Mouse (Mus musculus) liver, adult 2 months (tissue): ENCODE results near the gene Pkd1. TPM values are rescaled to one million over a fixed set of nuclear protein-coding genes. Genes with fewer than 3 reads are reported as not detected.

Experiments used
- DNase-seq: peaks from one replicate; pipeline ENCODE4 v3.0.0-alpha.2; 2011; ENCODE audit warnings: low read depth, low spot score; ENCODE audit errors: extremely low read depth
- H3K27ac ChIP-seq: fragments of 200-500 bp; replicated peaks from 2 replicates; pipeline ENCODE4 v1.5.1; 2012; ENCODE audit warnings: low read depth, mild to moderate bottlenecking, control low read depth, inconsistent platforms, low read length; ENCODE audit not compliant: insufficient read depth
- H3K27me3 ChIP-seq: fragments of 200-500 bp; 2 replicates; pipeline ENCODE4 v1.6.1; 2012; ENCODE audit warnings: mild to moderate bottlenecking, moderate library complexity, low read length, inconsistent platforms; ENCODE audit not compliant: control insufficient read depth, insufficient read depth
- H3K36me3 ChIP-seq: fragments of 200-500 bp; 2 replicates; pipeline ENCODE4 v1.6.1; 2012; ENCODE audit warnings: low read length, inconsistent platforms; ENCODE audit not compliant: control insufficient read depth, insufficient read depth
- H3K4me1 ChIP-seq: fragments of 200-500 bp; 2 replicates; pipeline ENCODE4 v1.6.1; 2011; ENCODE audit warnings: low read length; ENCODE audit not compliant: control insufficient read depth, insufficient read depth
- H3K4me3 ChIP-seq: fragments of 200-500 bp; 2 replicates; pipeline ENCODE4 v1.5.1; 2011; ENCODE audit warnings: low read depth, mild to moderate bottlenecking, control low read depth, low read length, moderate library complexity; ENCODE audit not compliant: insufficient read depth
- H3K79me2 ChIP-seq: fragments of 200-500 bp; 2 replicates; pipeline ENCODE4 v1.6.1; 2012; ENCODE audit warnings: inconsistent platforms, mild to moderate bottlenecking, low read length, moderate library complexity; ENCODE audit not compliant: control insufficient read depth, insufficient read depth
- H3K9ac ChIP-seq: fragments of 200-500 bp; 2 replicates; pipeline ENCODE4 v1.6.1; 2012; ENCODE audit warnings: low read depth, mild to moderate bottlenecking, control low read depth, inconsistent platforms, low read length
- CTCF ChIP-seq: fragments of 200-500 bp; IDR thresholded peaks from 2 replicates; pipeline ENCODE4 v1.5.1; 2011; ENCODE audit warnings: low read depth, low read length, control low read depth
- POLR2A ChIP-seq: fragments of 200-500 bp; IDR thresholded peaks from 2 replicates; pipeline ENCODE4 v1.6.1; 2011; ENCODE audit warnings: low read length, control low read depth; ENCODE audit not compliant: insufficient read depth; ENCODE audit errors: extremely low read depth
- WGBS: fragments of 180-500 bp; shearing (Covaris S2); methylation state at CpG from one replicate; pipeline ENCODE4 v1.1.7; 2018; 5-methylcytosine and 5-hydroxymethylcytosine counted together
- polyA plus RNA-seq: library from polyadenylated mRNA; depleted of rRNA; stranded (reverse); fragments of >200 nt; gene quantifications from 2 replicates; pipeline ENCODE4 v1.2.3, GENCODE M21; 2012
- total RNA-seq: library from RNA; depleted of rRNA; stranded (reverse); fragments of >200 nt; gene quantifications from 2 replicates; pipeline ENCODE4 v1.2.3, GENCODE M21; 2014

Gene Pkd1
- total and polyA plus RNA-seq, 2 experiments, result 9.9 to 17.4 TPM

DNA sequence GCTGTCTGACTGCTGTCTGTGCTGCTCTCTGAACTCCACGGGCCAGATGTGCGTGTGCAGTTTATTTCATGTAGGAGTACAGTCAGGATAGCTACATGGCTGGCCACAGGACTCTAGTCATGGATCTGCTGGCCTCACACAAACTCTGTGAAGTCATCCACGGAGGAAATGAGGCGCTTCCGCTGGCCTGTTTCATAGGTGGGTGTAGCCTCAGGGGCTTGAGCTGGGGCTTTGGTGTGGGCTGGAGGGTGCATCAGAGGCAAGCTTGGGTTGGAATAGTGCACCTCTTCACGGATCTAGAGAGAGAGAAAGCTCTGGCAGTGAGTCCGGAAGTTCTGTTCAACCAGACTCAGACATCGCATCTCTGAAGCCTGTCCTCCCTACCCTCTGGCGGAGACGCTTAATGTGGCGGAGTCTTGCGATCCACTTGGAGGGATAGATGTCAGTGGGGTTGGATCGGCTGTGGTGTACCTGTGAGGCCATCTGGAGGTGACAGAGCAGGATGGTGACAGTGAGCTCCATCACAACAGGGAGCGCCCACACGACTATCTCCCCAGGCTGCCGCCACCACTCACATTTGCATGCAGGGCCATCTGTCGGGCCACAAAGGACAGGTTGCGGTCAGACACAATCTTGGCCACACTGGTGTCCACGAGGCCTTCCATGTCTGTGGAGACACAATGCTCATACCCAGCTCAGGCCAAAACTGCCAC is 47.0 kb downstream of the Pkd1 start:
- H3K27me3 ChIP-seq, result no peaks in the 10 kb centered on the region
- H3K4me3 ChIP-seq, result no peak overlapping the region
- TF ChIP-seq POLR2A (no peak), CTCF (no peak)
- no peak overlapping the region for H3K9ac ChIP-seq
- WGBS, result 93% methylated on average over 19 of the region's 19 CpGs
- H3K36me3 ChIP-seq, result peaks cover 15% of the 10 kb centered on the region
- H3K79me2 ChIP-seq, result no peaks in the 10 kb centered on the region
- DNase-seq, result no peak
- H3K4me1 ChIP-seq, result no peaks in the 10 kb centered on the region
- H3K27ac ChIP-seq, result no peak overlapping the region

- WGBS, result 89% methylated on average over 3 of the region's 3 CpGs
- no peak overlapping the region for H3K4me3 ChIP-seq
- no peak overlapping the region for H3K27ac ChIP-seq
- no peak for DNase-seq
- no peaks in the 10 kb centered on the region for H3K4me1 ChIP-seq
- H3K27me3 ChIP-seq, result no peaks in the 10 kb centered on the region
- TF ChIP-seq POLR2A (no peak), CTCF (no peak)
- H3K79me2 ChIP-seq, result no peaks in the 10 kb centered on the region
- peaks cover 12% of the 10 kb centered on the region for H3K36me3 ChIP-seq
- no peak overlapping the region for H3K9ac ChIP-seq
These were observed 48.4 kb downstream of the Pkd1 start for GRCm38 (mm10) chr17:24597989-24598388.

DNA sequence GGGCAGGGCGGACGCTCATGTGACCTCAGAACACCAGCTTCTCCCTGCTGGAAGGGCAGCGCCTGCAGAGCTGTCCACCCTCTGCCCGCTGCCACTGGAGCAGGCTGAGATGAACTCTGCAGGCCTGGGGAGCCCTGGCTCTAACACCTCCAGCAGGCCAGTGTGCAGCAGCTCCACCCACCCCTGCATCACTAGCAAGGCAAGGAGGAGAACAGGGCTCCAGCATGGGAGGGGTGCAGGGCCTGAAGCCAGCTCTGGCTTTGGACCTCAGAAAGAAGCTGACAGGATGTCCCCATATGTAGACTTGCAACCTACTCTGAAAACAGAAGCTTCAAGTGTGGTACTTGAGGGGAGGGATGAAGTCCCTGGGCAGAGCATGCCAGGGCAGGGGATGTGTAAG is 50.9 kb downstream of the Pkd1 start:
- Histone ChIP-seq H3K4me3 (no peak overlapping the region), H3K9ac (no peak overlapping the region), H3K79me2 (no peaks in the 10 kb centered on the region), H3K4me1 (no peaks in the 10 kb centered on the region), H3K27me3 (no peaks in the 10 kb centered on the region), H3K27ac (no peak overlapping the region), H3K36me3 (peaks cover 5% of the 10 kb centered on the region; the same call in 1 of the 2 replicates)
- WGBS, result 92% methylated on average over 4 of the region's 4 CpGs
- TF ChIP-seq CTCF, result no peak
- no peak for TF ChIP-seq POLR2A
- DNase-seq, result no peak

DNA sequence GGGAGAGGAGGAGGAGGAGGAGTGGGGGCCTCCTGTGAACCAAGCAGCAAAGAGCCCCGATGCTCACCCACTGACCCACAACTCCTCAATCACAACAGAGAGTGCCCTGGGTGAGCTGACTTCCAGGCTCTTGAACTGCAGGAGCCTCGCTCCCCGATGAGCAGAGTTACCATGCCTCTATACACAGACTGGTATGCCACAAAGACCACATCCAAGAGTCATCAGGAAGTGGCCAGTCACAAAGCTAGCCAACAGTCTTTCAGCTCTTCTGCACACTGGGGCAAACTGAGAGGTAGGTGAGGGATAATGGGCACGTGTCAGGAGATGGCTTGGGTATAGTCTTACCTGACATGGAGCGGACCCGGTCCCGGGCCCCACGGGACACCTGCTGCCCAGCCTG is 54.3 kb downstream of the Pkd1 start:
- H3K79me2 ChIP-seq, result no peaks in the 10 kb centered on the region
- TF ChIP-seq CTCF (no peak), POLR2A (no peak)

DNA sequence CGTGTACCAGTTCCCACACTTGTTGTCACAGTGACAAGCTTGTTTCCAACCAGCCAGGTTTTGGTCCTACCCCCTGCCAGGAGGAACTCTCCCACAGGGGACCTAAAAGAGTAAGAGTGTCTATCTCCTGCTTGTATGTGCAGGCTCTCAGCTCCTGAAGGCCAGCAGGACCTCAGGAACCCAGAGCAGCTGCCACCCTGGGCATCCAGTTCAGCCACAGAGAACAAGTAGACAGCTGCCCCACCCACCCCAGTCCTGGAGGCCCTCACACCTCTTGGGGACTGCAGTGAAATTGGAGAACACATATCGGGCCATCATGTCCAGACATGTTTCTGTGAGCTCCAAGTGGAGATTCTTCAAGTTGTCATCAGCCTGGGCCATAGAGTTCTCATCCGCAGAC is 54.9 kb downstream of the Pkd1 start:
- WGBS, result 97% methylated on average over 3 of the region's 3 CpGs
- H3K4me1 ChIP-seq, result no peaks in the 10 kb centered on the region
- H3K27me3 ChIP-seq, result no peaks in the 10 kb centered on the region
- no peak overlapping the region for H3K9ac ChIP-seq
- no peaks in the 10 kb centered on the region for H3K79me2 ChIP-seq
- TF ChIP-seq CTCF (no peak), POLR2A (no peak)
- no peak for DNase-seq
- H3K36me3 ChIP-seq, result no peaks in the 10 kb centered on the region
- H3K4me3 ChIP-seq, result no peak overlapping the region
- no peak overlapping the region for H3K27ac ChIP-seq

More for the DNA sequence above, 54.3 kb downstream of the Pkd1 start:
- Histone ChIP-seq H3K4me1 (no peaks in the 10 kb centered on the region), H3K36me3 (no peaks in the 10 kb centered on the region), H3K27ac (no peak overlapping the region), H3K9ac (no peak overlapping the region), H3K27me3 (no peaks in the 10 kb centered on the region), H3K4me3 (no peak overlapping the region)
- WGBS, result 90% methylated on average over 8 of the region's 8 CpGs
- no peak for DNase-seq

DNA sequence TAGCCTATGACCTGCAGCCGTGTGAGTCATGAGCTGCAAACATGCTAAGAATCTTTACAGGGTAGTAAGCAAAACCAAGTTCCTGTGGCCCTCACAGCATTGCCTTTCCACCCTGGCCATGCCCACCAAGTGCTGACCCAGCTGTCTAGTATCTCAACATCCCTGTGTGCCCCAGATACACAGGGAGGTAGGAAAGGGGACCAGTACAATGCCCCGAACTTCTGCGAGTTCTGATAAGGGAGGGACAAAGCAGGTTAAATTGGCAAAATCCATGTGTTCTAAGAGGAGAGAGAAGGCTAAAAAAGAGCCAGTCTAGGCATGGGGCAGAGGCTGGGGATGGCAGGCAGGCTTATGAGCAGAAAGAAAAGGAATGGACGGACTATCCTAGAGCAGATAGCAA is 58.7 kb downstream of the Pkd1 start:
- Histone ChIP-seq H3K4me1 (no peaks in the 10 kb centered on the region), H3K36me3 (no peaks in the 10 kb centered on the region), H3K27ac (no peak overlapping the region), H3K9ac (no peak overlapping the region), H3K79me2 (no peaks in the 10 kb centered on the region), H3K4me3 (no peak overlapping the region), H3K27me3 (no peaks in the 10 kb centered on the region)
- 91% methylated on average over 4 of the region's 4 CpGs for WGBS
- no peak for TF ChIP-seq POLR2A
- TF ChIP-seq CTCF, result no peak
- DNase-seq, result no peak
